Mouse (Mus musculus) heart, embryonic 14.5 days (tissue): ENCODE measurements around the gene Anks1b. TPM values are rescaled to one million over a fixed set of nuclear protein-coding genes. Genes with fewer than 3 reads are reported as not detected.

Source experiments
- ATAC-seq: fragments of 200-750 bp; cut with Nextera tagmentation; 2 replicates; pipeline ENCODE4 v1.8.0; 2017; ENCODE audit warnings: low read depth, moderate TSS enrichment; ENCODE audit not compliant: insufficient number of reproducible peaks, insufficient read depth, low FRiP score
- H3K27ac ChIP-seq, 2 experiments: fragments of 200-500 bp in 1 of 2; fragments of 300-500 bp in 1 of 2; sonication (generic) in 1 of 2; replicated peaks in 1 of 2; 2 replicates each; pipeline ENCODE4 v1.5.1; 2012 to 2014; ENCODE audit warnings: low read depth in 2 of 2, low read length in 2 of 2, control low read depth in 1 of 2, mild to moderate bottlenecking in 1 of 2, mixed read lengths in 1 of 2; ENCODE audit not compliant: control insufficient read depth in 1 of 2, insufficient read depth in 1 of 2
- H3K27me3 ChIP-seq: fragments of 300-500 bp; sonication (generic); 2 replicates; pipeline ENCODE4 v1.6.1; 2014; ENCODE audit warnings: mild to moderate bottlenecking, low read length, control low read depth; ENCODE audit not compliant: control insufficient read depth, insufficient read depth
- H3K36me3 ChIP-seq: fragments of 300-500 bp; sonication (generic); 2 replicates; pipeline ENCODE4 v1.6.1; 2014; ENCODE audit warnings: mild to moderate bottlenecking, control low read depth, low read length, mixed read lengths; ENCODE audit not compliant: control insufficient read depth, insufficient read depth
- H3K4me1 ChIP-seq, 2 experiments: fragments of 200-500 bp in 1 of 2; fragments of 300-500 bp in 1 of 2; sonication (generic) in 1 of 2; 2 replicates each; pipeline ENCODE4 v1.6.1; 2012 to 2014; ENCODE audit warnings: low read length in 2 of 2, control low read depth in 1 of 2, mixed read lengths in 1 of 2; ENCODE audit not compliant: control insufficient read depth in 2 of 2, insufficient read depth in 2 of 2
- H3K4me2 ChIP-seq: fragments of 300-500 bp; sonication (generic); 2 replicates; pipeline ENCODE4 v1.6.1; 2014; ENCODE audit warnings: mild to moderate bottlenecking, low read length
- H3K4me3 ChIP-seq, 2 experiments: fragments of 200-500 bp in 1 of 2; fragments of 300-500 bp in 1 of 2; sonication (generic) in 1 of 2; 2 replicates each; pipeline ENCODE4 v1.5.1; 2012 to 2014; ENCODE audit warnings: low read length in 2 of 2, mild to moderate bottlenecking in 2 of 2, control low read depth in 1 of 2, low read depth in 1 of 2, moderate library complexity in 1 of 2; ENCODE audit not compliant: control insufficient read depth in 1 of 2, insufficient read depth in 1 of 2
- H3K9ac ChIP-seq: fragments of 300-500 bp; sonication (generic); 2 replicates; pipeline ENCODE4 v1.6.1; 2014; ENCODE audit warnings: mild to moderate bottlenecking, low read length
- H3K9me3 ChIP-seq: fragments of 300-500 bp; sonication (generic); 2 replicates; pipeline ENCODE4 v1.6.1; 2016; ENCODE audit warnings: low read length, control low read depth; ENCODE audit not compliant: control insufficient read depth
- WGBS: fragments of 180-500 bp; shearing (Covaris S2); extraction: QIAGEN DNeasy Blood & Tissue Kit; methylation state at CpG from one replicate; pipeline ENCODE4 v1.1.7; 2014; 5-methylcytosine and 5-hydroxymethylcytosine counted together
- polyA plus RNA-seq: library from polyadenylated mRNA; unstranded; fragments of >200 nt; fragmentation: Nextera tagmentation; extraction: Ambion mirVana; gene quantifications from 2 replicates; pipeline ENCODE4 v1.2.1, GENCODE M21; 2014

Gene Anks1b
- polyA plus RNA-seq, 1 experiment from 2014 or later: 0.14 TPM

DNA sequence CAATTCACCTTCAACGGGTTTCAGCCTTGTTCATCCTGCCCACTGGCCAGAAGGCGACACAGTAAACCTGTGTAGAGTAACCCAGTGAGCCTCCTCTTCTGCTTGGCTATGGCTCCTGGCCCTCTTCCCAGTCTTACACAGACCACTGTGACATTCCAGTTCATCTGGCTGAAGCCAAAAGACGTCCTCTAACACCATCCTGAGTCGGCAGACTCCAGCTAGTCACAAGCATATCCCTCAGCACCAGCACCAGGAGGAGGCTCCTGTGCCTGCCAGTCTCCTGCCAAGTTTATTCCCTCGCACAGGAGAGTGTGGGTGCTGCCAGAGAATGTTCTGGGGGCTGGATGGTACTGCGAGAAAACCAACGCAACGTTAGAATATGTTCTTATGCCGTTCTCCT is 879.8 kb downstream of the Anks1b start:
- no peaks in the 10 kb centered on the region for H3K27me3 ChIP-seq
- no peak overlapping the region for H3K4me2 ChIP-seq
- no peaks in the 10 kb centered on the region for H3K36me3 ChIP-seq
- H3K27ac ChIP-seq: no peak overlapping the region
- peaks cover 4% of the 10 kb centered on the region; the same call in 1 of the 2 replicates for H3K9me3 ChIP-seq
- 64% methylated on average over 9 of the region's 9 CpGs for WGBS
- no peak overlapping the region for H3K9ac ChIP-seq
- ATAC-seq: no peak
- no peak overlapping the region for H3K4me3 ChIP-seq
- no peaks in the 10 kb centered on the region for H3K4me1 ChIP-seq

DNA sequence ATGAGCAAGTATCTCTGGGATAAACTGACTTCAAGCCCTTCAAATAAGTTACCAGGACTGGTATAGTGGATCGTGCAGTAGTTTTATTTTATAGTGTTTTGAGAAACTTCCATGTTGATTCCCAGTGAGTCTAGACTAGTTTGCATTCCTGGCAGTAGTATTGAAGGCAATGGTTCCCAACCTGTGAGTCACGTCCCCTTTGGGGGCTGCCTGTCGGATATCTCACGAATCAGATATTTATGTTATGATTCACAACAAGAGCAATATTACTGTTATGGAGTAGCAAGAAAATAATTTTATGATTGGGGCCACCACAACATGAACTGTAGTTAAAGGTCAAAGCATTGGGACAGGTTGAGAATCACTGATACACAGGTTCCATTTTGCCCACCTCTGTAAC is 884.5 kb downstream of the Anks1b start:
- Histone ChIP-seq H3K27ac (no peak overlapping the region), H3K4me1 (no peaks in the 10 kb centered on the region), H3K4me2 (no peak overlapping the region), H3K27me3 (no peaks in the 10 kb centered on the region), H3K9me3 (no peaks in the 10 kb centered on the region), H3K9ac (no peak overlapping the region), H3K36me3 (no peaks in the 10 kb centered on the region), H3K4me3 (no peak overlapping the region)
- 77% methylated on average over 4 of the region's 4 CpGs for WGBS
- no peak for ATAC-seq

DNA sequence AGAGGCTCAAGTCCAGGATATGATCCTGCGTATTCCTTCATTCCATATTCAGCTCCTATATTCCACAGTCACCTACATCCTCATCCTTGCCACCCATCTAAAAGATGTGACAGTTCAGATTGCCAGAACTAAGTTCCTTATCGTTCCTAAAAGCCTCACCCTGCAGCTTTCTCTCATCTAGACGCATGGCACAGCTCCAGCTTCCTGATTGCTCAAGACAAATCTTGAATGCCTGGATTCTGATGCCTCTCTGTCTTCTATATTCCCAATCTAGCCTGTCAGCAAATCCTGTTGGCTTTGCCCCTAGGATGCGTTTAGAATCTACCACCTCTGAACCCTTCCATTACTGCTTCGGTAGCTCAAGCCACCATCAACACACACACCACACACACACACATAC is 886.6 kb downstream of the Anks1b start:
- H3K9ac ChIP-seq: no peak overlapping the region
- no peak overlapping the region for H3K27ac ChIP-seq
- ATAC-seq: no peak
- H3K4me1 ChIP-seq: no peaks in the 10 kb centered on the region
- H3K4me3 ChIP-seq: no peak overlapping the region
- no peaks in the 10 kb centered on the region for H3K9me3 ChIP-seq
- no peaks in the 10 kb centered on the region for H3K27me3 ChIP-seq
- H3K4me2 ChIP-seq: no peak overlapping the region
- WGBS: 60% methylated on average over 5 of the region's 5 CpGs
- H3K36me3 ChIP-seq: no peaks in the 10 kb centered on the region

DNA sequence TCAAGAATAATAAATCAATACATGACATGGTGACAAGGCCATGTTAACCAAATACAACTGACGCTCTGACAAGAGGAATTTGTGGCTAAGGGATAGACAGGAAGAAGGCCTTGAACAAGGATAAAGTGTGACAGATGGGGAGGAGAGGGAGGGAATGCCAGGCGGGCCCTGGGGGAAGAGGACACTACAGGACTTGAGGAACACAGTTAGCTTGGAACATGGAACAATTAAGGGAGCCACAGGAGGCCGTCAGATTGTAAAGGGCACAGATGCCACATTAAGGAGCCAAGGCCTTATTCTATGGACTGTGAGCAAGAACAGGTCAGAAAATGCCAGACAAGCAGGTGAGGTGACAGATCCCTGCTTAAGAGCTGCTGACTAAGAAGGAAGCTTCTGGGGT is 893.0 kb downstream of the Anks1b start:
- no peak overlapping the region for H3K4me3 ChIP-seq
- 0 out of 2 replicates have a peak, but pooled peaks cover 4% of the 10 kb centered on the region for H3K27me3 ChIP-seq
- no peak overlapping the region for H3K27ac ChIP-seq
- no peaks in the 10 kb centered on the region for H3K4me1 ChIP-seq
- no peaks in the 10 kb centered on the region for H3K36me3 ChIP-seq
- ATAC-seq: no peak
- no peaks in the 10 kb centered on the region for H3K9me3 ChIP-seq
- 62% methylated on average over 3 of the region's 3 CpGs for WGBS
- no peak overlapping the region for H3K9ac ChIP-seq
- H3K4me2 ChIP-seq: no peak overlapping the region

GRCm38 (mm10) chr10:90770403-90770955 is 897.2 kb downstream of the Anks1b start:
- Histone ChIP-seq H3K4me1 (no peaks in the 10 kb centered on the region), H3K9ac (no peak overlapping the region), H3K27me3 (peaks cover 9% of the 10 kb centered on the region; the same call in 1 of the 2 replicates), H3K36me3 (no peaks in the 10 kb centered on the region), H3K9me3 (no peaks in the 10 kb centered on the region), H3K4me3 (no peak overlapping the region), H3K4me2 (no peak overlapping the region), H3K27ac (no peak overlapping the region)
- WGBS: 28% methylated on average over 11 of the region's 11 CpGs
- ATAC-seq: no peak

DNA sequence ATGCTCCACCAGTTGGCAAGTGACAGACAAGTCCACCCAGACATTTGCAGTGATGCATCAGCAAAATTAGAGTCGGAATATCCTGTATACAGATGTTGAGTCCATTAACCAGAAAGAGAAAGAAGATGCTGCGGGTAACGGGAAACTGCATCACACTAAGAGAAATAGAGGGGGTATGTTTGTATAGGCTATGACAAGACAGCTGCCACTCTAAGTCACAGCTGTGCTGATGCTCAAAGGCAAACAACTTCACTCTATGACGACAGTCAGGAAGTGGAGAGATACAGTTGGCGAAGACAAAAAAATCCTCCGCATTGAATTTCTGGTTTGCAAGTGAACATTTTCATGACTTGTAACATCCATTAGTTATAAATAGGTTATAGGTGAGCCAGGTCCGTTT is 897.7 kb downstream of the Anks1b start:
- no peak for ATAC-seq
- Histone ChIP-seq H3K4me2 (no peak overlapping the region), H3K36me3 (no peaks in the 10 kb centered on the region), H3K9ac (no peak overlapping the region), H3K9me3 (no peaks in the 10 kb centered on the region), H3K4me3 (no peak overlapping the region), H3K27ac (no peak overlapping the region), H3K27me3 (peaks cover 9% of the 10 kb centered on the region; the same call in 1 of the 2 replicates), H3K4me1 (no peaks in the 10 kb centered on the region)
- WGBS: 56% methylated on average over 7 of the region's 7 CpGs

DNA sequence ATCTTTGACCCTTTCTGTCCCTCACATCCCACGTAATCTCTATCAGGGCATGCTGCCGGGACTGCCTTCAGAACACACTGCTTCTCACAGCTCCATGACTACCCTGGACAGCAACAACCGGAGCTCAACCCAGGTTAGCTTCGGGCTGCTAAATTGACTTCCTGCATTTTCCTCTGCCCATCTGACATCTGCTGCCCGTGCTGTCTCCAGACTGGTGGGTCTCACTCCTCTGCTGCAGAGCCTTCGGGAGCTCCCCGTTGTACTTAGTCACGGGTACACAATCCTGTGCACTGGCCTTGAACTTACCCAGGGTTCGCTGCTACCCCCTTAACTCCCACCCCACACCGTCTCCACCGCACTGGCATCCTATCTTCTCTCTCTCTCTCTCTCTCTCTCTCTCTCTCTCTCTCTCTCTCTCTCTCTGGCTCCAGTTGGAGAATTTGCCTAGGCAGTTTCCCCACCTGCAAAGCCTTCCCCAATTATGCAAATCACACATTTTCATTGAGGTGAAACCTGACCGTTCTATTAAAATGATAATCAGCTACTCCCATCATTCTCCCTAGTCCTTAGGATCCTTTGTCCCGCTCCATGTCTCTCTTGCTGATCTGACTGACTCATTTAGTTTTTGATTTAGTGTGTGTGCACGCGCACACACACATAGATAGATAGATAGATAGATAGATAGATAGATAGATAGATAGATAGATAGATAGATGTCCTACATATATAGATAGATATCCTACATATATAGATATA is 898.3 kb downstream of the Anks1b start:
- no peaks in the 10 kb centered on the region for H3K4me1 ChIP-seq
- no peak for ATAC-seq
- no peaks in the 10 kb centered on the region for H3K36me3 ChIP-seq
- H3K4me3 ChIP-seq: no peak overlapping the region
- H3K27ac ChIP-seq: no peak overlapping the region
- H3K4me2 ChIP-seq: no peak overlapping the region
- H3K9ac ChIP-seq: no peak overlapping the region
- 8% methylated on average over 15 of the region's 15 CpGs for WGBS
- H3K27me3 ChIP-seq: peaks cover 9% of the 10 kb centered on the region; the same call in 1 of the 2 replicates
- H3K9me3 ChIP-seq: no peaks in the 10 kb centered on the region
